Mouse (Mus musculus) CH12.LX (cell line): ENCODE measurements around the gene Gstt2.

Experiments
- POLR2A ChIP-seq: IDR thresholded peaks from 2 replicates; pipeline ENCODE4 v1.6.1; 2011; ENCODE audit warnings: low read depth, mild to moderate bottlenecking, improper control_type of control experiment, low read length
- TCF12 ChIP-seq: IDR thresholded peaks from 2 replicates; pipeline ENCODE4 v1.6.1; 2014; ENCODE audit warnings: low read depth, mild to moderate bottlenecking, inconsistent platforms, low read length, improper control_type of control experiment
- ZKSCAN1 ChIP-seq: IDR thresholded peaks from 2 replicates; pipeline ENCODE4 v1.6.1; 2012; ENCODE audit warnings: low read depth, inconsistent platforms, low read length, improper control_type of control experiment, borderline replicate concordance

DNA sequence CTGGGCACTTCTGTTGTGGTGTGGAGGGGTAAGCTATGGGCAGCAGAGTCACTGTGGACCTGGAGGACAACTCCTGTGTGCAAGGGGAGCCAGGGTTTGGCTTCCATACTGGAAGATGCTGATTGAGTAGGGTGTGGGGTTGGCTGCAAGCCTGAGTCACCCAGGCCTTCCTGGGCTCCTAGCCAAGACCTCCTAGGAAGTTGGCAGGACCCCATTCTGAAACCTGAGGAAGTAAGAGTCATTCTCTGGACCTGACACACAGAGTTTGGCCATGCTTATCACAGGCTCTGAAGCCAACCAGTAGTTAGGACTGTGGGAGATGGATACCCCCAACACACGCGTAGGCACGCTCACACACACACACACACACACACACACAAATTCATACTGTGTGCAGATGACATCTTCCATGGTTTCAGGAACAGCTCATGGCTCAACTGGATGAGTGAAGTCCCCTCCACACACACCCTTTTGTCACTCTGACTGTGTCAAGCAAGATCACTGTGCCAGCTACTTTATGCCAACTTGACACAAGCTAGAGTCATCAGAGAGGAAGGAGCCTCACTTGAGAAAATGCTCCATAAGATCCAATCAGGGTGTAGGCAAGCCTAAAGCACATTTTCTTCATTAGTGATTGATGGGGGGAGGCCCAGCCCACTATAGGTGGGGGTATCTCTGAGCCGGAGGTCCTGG lies 9.4 kb downstream of the Gstt2 start:
- TF ChIP-seq POLR2A (no peak), TCF12 (no peak), ZKSCAN1 (no peak)
